Mouse (Mus musculus) liver, embryonic 14.5 days (tissue): ENCODE measurements around the gene St3gal6. TPM values are rescaled to one million over a fixed set of nuclear protein-coding genes. Genes with fewer than 3 reads are reported as not detected.
A peak's percentile ranks its signal among the peaks of the same experiment; 100 is the strongest.

Experiments used
- ATAC-seq: fragments of 200-750 bp; cut with Nextera tagmentation; 2 replicates; pipeline ENCODE4 v1.8.0; 2017; ENCODE audit warnings: moderate number of reproducible peaks, mild to moderate bottlenecking, moderate library complexity; ENCODE audit not compliant: insufficient read depth
- DNase-seq, 3 experiments: peaks; one replicate each; pipeline ENCODE4 v3.0.0-alpha.2; 2012 to 2013; ENCODE audit warnings: low read depth in 3 of 3, low spot score in 3 of 3
- H3K27ac ChIP-seq: fragments of 300-500 bp; sonication (generic); 2 replicates; pipeline ENCODE4 v1.5.1; 2014; ENCODE audit warnings: moderate library complexity, mild to moderate bottlenecking, control low read depth, inconsistent platforms
- H3K27me3 ChIP-seq: fragments of 300-500 bp; sonication (generic); 2 replicates; pipeline ENCODE4 v1.6.1; 2014; ENCODE audit warnings: mild to moderate bottlenecking, low read length, moderate library complexity; ENCODE audit not compliant: control insufficient read depth, insufficient read depth
- H3K36me3 ChIP-seq: fragments of 300-500 bp; sonication (generic); replicated peaks from 2 replicates; pipeline ENCODE4 v1.6.1; 2014; ENCODE audit warnings: low read depth; ENCODE audit not compliant: control insufficient read depth, insufficient read depth
- H3K4me1 ChIP-seq, 2 experiments: fragments of 200-500 bp in 1 of 2; fragments of 300-500 bp in 1 of 2; sonication (generic) in 1 of 2; replicated peaks; 2 replicates each; pipeline ENCODE4 v1.6.1; 2012 to 2014; ENCODE audit warnings: antibody characterized with exemption in 1 of 2, inconsistent platforms in 1 of 2, low read length in 1 of 2; ENCODE audit not compliant: control insufficient read depth in 2 of 2, insufficient read depth in 2 of 2
- H3K4me2 ChIP-seq: fragments of 300-500 bp; sonication (generic); 2 replicates; pipeline ENCODE4 v1.6.1; 2014; ENCODE audit warnings: low read depth, mild to moderate bottlenecking, control low read depth, moderate library complexity
- H3K4me3 ChIP-seq, 2 experiments: fragments of 200-500 bp in 1 of 2; fragments of 300-500 bp in 1 of 2; sonication (generic) in 1 of 2; 2 replicates each; pipeline ENCODE4 v1.5.1; 2012 to 2014; ENCODE audit warnings: low read depth in 2 of 2, low read length in 2 of 2, mild to moderate bottlenecking in 2 of 2, control low read depth in 1 of 2, inconsistent platforms in 1 of 2, moderate library complexity in 1 of 2; ENCODE audit not compliant: insufficient read depth in 1 of 2
- H3K9ac ChIP-seq: fragments of 300-500 bp; sonication (generic); replicated peaks from 2 replicates; pipeline ENCODE4 v1.6.1; 2014; ENCODE audit warnings: mild to moderate bottlenecking, control low read depth, moderate library complexity
- H3K9me3 ChIP-seq: fragments of 300-500 bp; sonication (generic); 2 replicates; pipeline ENCODE4 v1.6.1; 2016; ENCODE audit warnings: low read length, mixed read lengths; ENCODE audit not compliant: control insufficient read depth
- CTCF ChIP-seq: IDR thresholded peaks from 2 replicates; pipeline ENCODE4 v1.5.1; 2016; ENCODE audit warnings: antibody characterized with exemption, low read depth, control low read depth
- EP300 ChIP-seq: IDR thresholded peaks from 2 replicates; pipeline ENCODE4 v1.6.1; 2016; ENCODE audit warnings: antibody characterized with exemption, low read depth
- WGBS: fragments of 180-500 bp; shearing (Covaris S2); extraction: QIAGEN DNeasy Blood & Tissue Kit; methylation state at CpG from one replicate; pipeline ENCODE4 v1.1.7; 2014; ENCODE audit not compliant: insufficient replicate concordance; 5-methylcytosine and 5-hydroxymethylcytosine counted together
- polyA plus RNA-seq, 2 experiments: library from polyadenylated mRNA; depleted of rRNA in 1 of 2; stranded (reverse) in 1 of 2; unstranded in 1 of 2; fragments of >200 nt; fragmentation: Nextera tagmentation in 1 of 2; extraction: Ambion mirVana in 1 of 2; gene quantifications; 2 replicates each; pipeline versions ENCODE4 v1.2.1 to v1.2.3; 2012 to 2014

St3gal6 gene
- polyA plus RNA-seq, 2 experiments, result 10.4 to 25.6 TPM

GRCm38 (mm10) chr16:58456445-58456844 lies 67.6 kb downstream of the St3gal6 start:
- no peak for ATAC-seq
- no peaks in the 10 kb centered on the region for H3K27me3 ChIP-seq
- no peak overlapping the region for H3K4me3 ChIP-seq
- peaks cover 47 to 51% of the 10 kb centered on the region in 2 experiments for H3K4me1 ChIP-seq
- WGBS, result 56% methylated on average over 5 of the region's 5 CpGs
- DNase-seq, result no peak
- no peak overlapping the region for H3K9ac ChIP-seq
- no peak for TF ChIP-seq CTCF
- no peak for TF ChIP-seq EP300
- no peak overlapping the region for H3K4me2 ChIP-seq
- H3K27ac ChIP-seq, result peak overlapping the region; percentile 34
- no peaks in the 10 kb centered on the region for H3K36me3 ChIP-seq
- H3K9me3 ChIP-seq, result no peaks in the 10 kb centered on the region

GRCm38 (mm10) chr16:58455118-58455517 lies 68.9 kb downstream of the St3gal6 start:
- peaks cover 47 to 49% of the 10 kb centered on the region in 2 experiments for H3K4me1 ChIP-seq
- TF ChIP-seq EP300 (no peak), CTCF (no peak)
- H3K4me3 ChIP-seq, result no peak overlapping the region
- 23% methylated on average over 5 of the region's 5 CpGs for WGBS
- H3K36me3 ChIP-seq, result no peaks in the 10 kb centered on the region
- H3K27ac ChIP-seq, result peak overlapping the region; percentile 76
- DNase-seq (no peak), ATAC-seq (peak; percentile 32; the same call in 1 of the 2 replicates)
- peak overlapping the region; percentile 56 for H3K4me2 ChIP-seq
- no peaks in the 10 kb centered on the region for H3K9me3 ChIP-seq
- H3K27me3 ChIP-seq, result no peaks in the 10 kb centered on the region
- peak overlapping the region; percentile 5 for H3K9ac ChIP-seq

- peaks cover 44 to 45% of the 10 kb centered on the region in 2 experiments for H3K4me1 ChIP-seq
- DNase-seq, result peak; percentile 65 to 90 (median 72)
- no peaks in the 10 kb centered on the region for H3K36me3 ChIP-seq
- H3K27ac ChIP-seq, result peak overlapping the region; percentile 76
- H3K4me2 ChIP-seq, result peak overlapping the region; percentile 56
- ATAC-seq, result peak; percentile 81
- H3K9me3 ChIP-seq, result no peaks in the 10 kb centered on the region
- H3K9ac ChIP-seq, result peak overlapping the region; percentile 5
- WGBS, result 13% methylated on average over 8 of the region's 8 CpGs
- H3K4me3 ChIP-seq, result no peak overlapping the region
- no peaks in the 10 kb centered on the region for H3K27me3 ChIP-seq
- TF ChIP-seq EP300, result peak; percentile 96
- peak; percentile 99 for TF ChIP-seq CTCF
Measured at GRCm38 (mm10) chr16:58454617-58455016, 69.4 kb downstream of the St3gal6 start.

GRCm38 (mm10) chr16:58453820-58454219 lies 70.2 kb downstream of the St3gal6 start:
- H3K4me2 ChIP-seq, result peak overlapping the region; percentile 30
- no peak for DNase-seq
- no peak overlapping the region for H3K4me3 ChIP-seq
- peaks cover 48 to 49% of the 10 kb centered on the region in 2 experiments for H3K4me1 ChIP-seq
- H3K9ac ChIP-seq, result peak overlapping the region; percentile 46
- TF ChIP-seq CTCF, result no peak
- TF ChIP-seq EP300, result peak; percentile 53
- no peaks in the 10 kb centered on the region for H3K9me3 ChIP-seq
- no peaks in the 10 kb centered on the region for H3K27me3 ChIP-seq
- peak overlapping the region; percentile 76 for H3K27ac ChIP-seq
- no peaks in the 10 kb centered on the region for H3K36me3 ChIP-seq
- peak; percentile 6; the same call in 1 of the 2 replicates for ATAC-seq

GRCm38 (mm10) chr16:58453138-58453537 lies 70.9 kb downstream of the St3gal6 start:
- ATAC-seq, result peak; percentile 45
- Histone ChIP-seq H3K4me1 (peaks cover 49 to 53% of the 10 kb centered on the region in 2 experiments), H3K9ac (peak overlapping the region; percentile 42), H3K4me2 (peak overlapping the region; percentile 30), H3K36me3 (no peaks in the 10 kb centered on the region), H3K9me3 (no peaks in the 10 kb centered on the region), H3K27ac (peak overlapping the region; percentile 76), H3K27me3 (no peaks in the 10 kb centered on the region), H3K4me3 (no peak overlapping the region)
- peak in 1 of 3 experiments; percentile 47 for DNase-seq
- TF ChIP-seq EP300, result no peak
- WGBS, result 32% methylated on average over 3 of the region's 3 CpGs
